ENCODE assay signal across 11 mouse cellular contexts in genomic region chr5:87642787-87643186, GRCm38 (mm10). TPM values are rescaled to one million over a fixed set of nuclear protein-coding genes. Genes with fewer than 3 reads are reported as not detected.
DNase-seq lines count a peak whose midpoint lies in the region; ATAC-seq and TF ChIP-seq lines count a peak whose summit lies in the region.
"Had no signal": no experiment of that assay in that cellular context is flagged by ENCODE, and none has a peak within 500 bp of the region (broad histone marks: within the 10 kb centered on the region; RNA-seq: fewer than 3 reads in every experiment).

No protein-coding gene starts in this region.

- ATAC-seq in hindbrain, embryonic 11.5 days (ENCODE audit: low FRiP score) = no peak

- H3K27me3 ChIP-seq in hindbrain, embryonic 11.5 days (ENCODE audit: control insufficient read depth, insufficient read depth, low read length) = no peaks in the 10 kb centered on the region

- H3K27ac ChIP-seq in left cerebral cortex, adult 2 months = no peak overlapping the region
- no peak overlapping the region for H3K27ac ChIP-seq in hindbrain, embryonic 11.5 days (ENCODE audit: low read depth, low read length)
- H3K27ac ChIP-seq: heart, embryonic 10.5 days had no signal

- no peak overlapping the region for H3K9ac ChIP-seq in hindbrain, embryonic 11.5 days (ENCODE audit: low read depth, low read length)

- H3K9me3 ChIP-seq in hindbrain, embryonic 11.5 days (ENCODE audit: control insufficient read depth, low read length) = no peaks in the 10 kb centered on the region
- H3K9me3 ChIP-seq: heart, embryonic 10.5 days had no signal

- DNase-seq in cerebellum, adult 9-10 months = peak; percentile 2
- no peak for DNase-seq in cerebellum, adult 18-20 months
- DNase-seq in left cerebral cortex, adult 2 months (ENCODE audit: extremely low spot score in 1 of 2, low spot score in 2 of 2) = no peak
- DNase-seq in left cerebral cortex, postnatal 10 days (ENCODE audit: extremely low spot score in 1 of 2, low spot score in 2 of 2) = no peak
- peak; percentile 41 for DNase-seq in A20 (ENCODE audit: low read depth, low spot score)
- DNase-seq in kidney, adult 18-20 months = peak; percentile 52
- no peak for DNase-seq in neural tube, embryonic 10.5 days (ENCODE audit: extremely low spot score, low spot score)
- no peak for DNase-seq in hindbrain, embryonic 11.5 days (ENCODE audit: low spot score)
- DNase-seq: thymus, postnatal 4 days had no signal

- TF ChIP-seq CTCF in left cerebral cortex, adult 2 months (IDR thresholded peaks at IDR 0.05) = peak; percentile 37

- H3K36me3 ChIP-seq in hindbrain, embryonic 11.5 days (ENCODE audit: control insufficient read depth, insufficient read depth, low read length) = no peaks in the 10 kb centered on the region
- H3K36me3 ChIP-seq: heart, embryonic 10.5 days had no signal

- H3K4me3 ChIP-seq in left cerebral cortex, adult 2 months = no peak overlapping the region
- H3K4me3 ChIP-seq in hindbrain, embryonic 11.5 days (ENCODE audit: low read depth, low read length) = no peak overlapping the region
- H3K4me3 ChIP-seq: heart, embryonic 10.5 days had no signal

- intact Hi-C loops in left cerebral cortex, adult 2 months (cut with DNase I) = no loop called here
- intact Hi-C loops in left cerebral cortex, postnatal 10 days (cut with DNase I) = no loop called here

- no peak overlapping the region for H3K4me2 ChIP-seq in hindbrain, embryonic 11.5 days (replicated peaks; ENCODE audit: low read depth, low read length)

- no peaks in the 10 kb centered on the region for H3K4me1 ChIP-seq in hindbrain, embryonic 11.5 days (replicated peaks; ENCODE audit: control insufficient read depth, insufficient read depth, low read length)
- H3K4me1 ChIP-seq: heart, embryonic 10.5 days had no signal

RNA-seq across cellular contexts. Expression of gene Csn1s1, which starts 23.2 kb away (rescaled TPM):
- total RNA-seq in left cerebral cortex, adult 2 months (2021) = not detected
- not detected for total RNA-seq in left cerebral cortex, postnatal 10 days (2021)
- not detected in 2 replicates for polyA plus RNA-seq in hindbrain, embryonic 11.5 days (2014; fragmentation: Nextera tagmentation; extraction: Ambion mirVana)
- polyA plus RNA-seq: heart, embryonic 10.5 days; liver, embryonic 16.5 days had no signal

RNA-seq across cellular contexts. Expression of gene Sult1e1, which starts 51.4 kb away (rescaled TPM):
- total RNA-seq in left cerebral cortex, adult 2 months (2021) = not detected
- total RNA-seq in left cerebral cortex, postnatal 10 days (2021) = not detected
- polyA plus RNA-seq in hindbrain, embryonic 11.5 days (2014; fragmentation: Nextera tagmentation; extraction: Ambion mirVana) = not detected in 2 replicates
- polyA plus RNA-seq: heart, embryonic 10.5 days; liver, embryonic 16.5 days had no signal

RNA-seq across cellular contexts. Expression of gene Csn2, which starts 56.6 kb away (rescaled TPM):
- total RNA-seq in left cerebral cortex, adult 2 months (2021) = not detected
- not detected for total RNA-seq in left cerebral cortex, postnatal 10 days (2021)
- not detected in 2 replicates for polyA plus RNA-seq in hindbrain, embryonic 11.5 days (2014; fragmentation: Nextera tagmentation; extraction: Ambion mirVana)
- polyA plus RNA-seq: heart, embryonic 10.5 days; liver, embryonic 16.5 days had no signal

Comparison
In these comparisons a context has a peak if more than half of its experiments do, and no peak if none do; other contexts are left out.
1. DNase-seq: peak in cerebellum, adult 9-10 months (single experiment), A20 (single experiment) and kidney, adult 18-20 months (single experiment); none in cerebellum, adult 18-20 months (0 of 2), left cerebral cortex, adult 2 months (0 of 2), left cerebral cortex, postnatal 10 days (0 of 2), neural tube, embryonic 10.5 days (single experiment) and hindbrain, embryonic 11.5 days (single experiment).